Mouse (Mus musculus): ENCODE results near the gene Fggy.

DNA sequence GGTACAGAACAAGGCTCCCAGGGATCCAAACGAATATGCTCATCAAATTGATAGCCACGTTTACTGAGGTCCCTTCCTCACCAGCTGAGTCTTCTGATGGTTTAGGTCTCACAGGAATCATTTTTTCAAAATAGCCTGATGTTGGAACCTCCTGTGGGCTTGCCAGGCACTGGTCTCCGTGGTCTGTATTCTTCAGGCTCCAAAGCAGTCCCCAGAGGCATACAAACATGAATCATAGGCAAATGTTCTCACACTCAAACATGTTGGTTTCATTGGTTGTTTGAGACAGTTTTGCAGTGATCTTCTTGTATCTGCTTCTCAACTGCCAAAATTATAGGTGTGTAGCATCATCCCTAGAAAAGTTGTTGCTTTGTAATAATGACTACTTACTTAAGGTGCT, 156.0 kb downstream of the Fggy start:
- no peak for TF ChIP-seq CTCF (IDR thresholded peaks at IDR 0.05; ENCODE audit: low read depth, low read length)
- TF ChIP-seq POLR2A (IDR thresholded peaks at IDR 0.05; ENCODE audit: borderline replicate concordance, low read depth, low read length), result no peak
